Mouse (Mus musculus) heart, embryonic 13.5 days (tissue): ENCODE measurements around the gene Aldh1l2. TPM values are rescaled to one million over a fixed set of nuclear protein-coding genes. Genes with fewer than 3 reads are reported as not detected.
A peak's percentile ranks its signal among the peaks of the same experiment; 100 is the strongest.

Experiments used
- ATAC-seq: fragments of 200-750 bp; cut with Nextera tagmentation; 2 replicates; pipeline ENCODE4 v1.8.0; 2017; ENCODE audit warnings: moderate TSS enrichment; ENCODE audit not compliant: insufficient number of reproducible peaks, low FRiP score, low TSS enrichment; ENCODE audit errors: extremely low read depth
- H3K27ac ChIP-seq: fragments of 300-500 bp; sonication (generic); replicated peaks from 2 replicates; pipeline ENCODE4 v1.5.1; 2015; ENCODE audit warnings: moderate library complexity, mild to moderate bottlenecking, inconsistent platforms
- H3K27me3 ChIP-seq: fragments of 300-500 bp; sonication (generic); replicated peaks from 2 replicates; pipeline ENCODE4 v1.6.1; 2015; ENCODE audit warnings: mild to moderate bottlenecking, inconsistent platforms
- H3K36me3 ChIP-seq: fragments of 300-500 bp; sonication (generic); 2 replicates; pipeline ENCODE4 v1.6.1; 2015; ENCODE audit warnings: mild to moderate bottlenecking, inconsistent platforms
- H3K4me1 ChIP-seq: fragments of 300-500 bp; sonication (generic); 2 replicates; pipeline ENCODE4 v1.6.1; 2015; ENCODE audit warnings: inconsistent platforms
- H3K4me2 ChIP-seq: fragments of 300-500 bp; sonication (generic); 2 replicates; pipeline ENCODE4 v1.6.1; 2015; ENCODE audit warnings: inconsistent platforms, mild to moderate bottlenecking, moderate library complexity
- H3K4me3 ChIP-seq: fragments of 300-500 bp; sonication (generic); 2 replicates; pipeline ENCODE4 v1.5.1; 2015; ENCODE audit warnings: moderate library complexity, mild to moderate bottlenecking, inconsistent platforms
- H3K9ac ChIP-seq: fragments of 300-500 bp; sonication (generic); 2 replicates; pipeline ENCODE4 v1.6.1; 2015; ENCODE audit warnings: inconsistent platforms, mild to moderate bottlenecking, moderate library complexity
- H3K9me3 ChIP-seq: fragments of 300-500 bp; sonication (generic); 2 replicates; pipeline ENCODE4 v1.6.1; 2016; ENCODE audit warnings: inconsistent platforms
- WGBS: fragments of 180-500 bp; shearing (Covaris S2); methylation state at CpG from one replicate; pipeline ENCODE4 v1.1.7; 2015; ENCODE audit warnings: mixed read lengths; 5-methylcytosine and 5-hydroxymethylcytosine counted together
- polyA plus RNA-seq: library from polyadenylated mRNA; unstranded; fragments of >200 nt; fragmentation: Nextera tagmentation; extraction: Ambion mirVana; gene quantifications from 2 replicates; pipeline ENCODE4 v1.2.1, GENCODE M21; 2015

The Aldh1l2 gene
- polyA plus RNA-seq, result 9.1 and 10.4 TPM in 2 replicates

DNA sequence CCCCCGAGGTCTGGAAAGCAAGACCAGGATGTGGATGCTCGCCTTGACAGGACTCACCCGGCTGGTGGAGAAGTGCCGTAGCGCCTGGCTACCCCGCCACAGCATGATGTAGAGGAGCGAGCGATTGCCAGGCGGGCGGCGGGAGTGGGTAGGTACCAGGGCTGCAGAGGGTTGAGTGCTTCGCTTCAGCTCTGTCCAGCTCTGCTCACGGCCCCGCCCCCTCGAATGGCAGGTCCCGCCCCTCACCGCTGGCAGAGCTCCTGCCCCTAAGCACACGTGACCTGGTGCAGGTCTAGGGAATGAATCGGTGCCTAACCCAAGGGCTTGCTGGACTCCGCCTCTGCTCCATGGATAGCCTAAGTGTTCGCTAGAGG is at the start of gene Aldh1l2:
Aldh1l2 (minus strand) TSS at position 231 of the 374 bp plus-strand sequence.
- Histone ChIP-seq H3K4me3 (peak within 1 kb of the TSS; percentile 57), H3K4me2 (peak within 1 kb of the TSS; percentile 88), H3K9me3 (no peaks in the 10 kb centered on the region), H3K27ac (peak within 1 kb of the TSS; percentile 79), H3K36me3 (no peaks in the 10 kb centered on the region), H3K4me1 (peaks cover 20% of the 10 kb centered on the region), H3K27me3 (peaks cover 8% of the 10 kb centered on the region; the same call in 1 of the 2 replicates), H3K9ac (peak within 1 kb of the TSS; percentile 78)
- ATAC-seq, result peak; percentile 86
- WGBS, result under 1% methylated on average over 21 of the region's 21 CpGs

DNA sequence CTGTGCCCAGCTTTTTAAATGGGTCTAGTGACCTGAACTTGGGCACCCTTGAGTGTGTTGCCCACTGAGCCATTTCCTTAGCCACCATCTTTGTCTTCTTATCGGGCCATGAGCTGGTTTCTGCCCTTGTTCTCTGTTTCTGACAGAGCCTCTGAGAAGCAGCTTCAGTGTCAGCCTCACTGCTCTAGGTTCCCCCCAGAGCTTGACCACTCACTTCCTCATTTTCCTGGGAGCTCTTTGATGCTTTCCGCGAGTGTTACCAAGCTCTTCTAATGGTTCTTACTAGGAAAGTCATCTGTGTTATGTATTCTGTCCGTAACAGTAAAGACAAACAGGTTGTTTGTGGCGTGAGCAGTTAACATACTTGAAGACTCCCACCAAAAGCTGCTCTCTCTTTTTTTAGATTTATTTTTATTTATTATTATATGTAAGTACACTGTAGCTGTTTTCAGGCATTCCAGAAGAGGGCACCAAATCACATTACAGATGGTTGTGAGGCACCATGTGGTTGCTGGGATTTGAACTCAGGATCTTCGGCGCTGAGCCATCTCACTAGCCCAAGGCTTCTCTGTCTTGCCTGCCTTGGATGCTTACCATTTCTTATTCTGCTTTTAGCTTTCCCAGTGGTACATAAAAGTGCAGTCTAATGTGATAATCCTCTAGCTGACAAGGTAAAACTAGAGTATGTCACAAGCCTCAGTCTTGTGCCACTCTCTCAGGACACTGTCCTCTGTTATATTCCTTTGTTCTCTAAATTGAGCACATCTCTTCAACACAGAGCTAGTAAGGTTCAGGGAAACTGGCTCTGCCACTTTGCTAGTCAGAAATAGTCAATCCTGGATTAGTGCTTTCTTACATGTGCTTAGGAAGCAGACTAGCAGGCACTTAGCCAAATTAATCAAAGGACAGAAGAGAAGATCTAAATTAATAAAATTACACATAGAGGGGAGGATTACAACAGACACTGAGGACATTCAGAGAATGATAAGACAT is 31.8 kb upstream of the Aldh1l2 start:
- ATAC-seq, result no peak
- peaks cover 96% of the 10 kb centered on the region for H3K36me3 ChIP-seq
- 95% methylated on average over 7 of the region's 7 CpGs for WGBS
- H3K4me3 ChIP-seq, result no peak overlapping the region
- peaks cover 11% of the 10 kb centered on the region for H3K4me1 ChIP-seq
- H3K4me2 ChIP-seq, result no peak overlapping the region
- no peak overlapping the region for H3K9ac ChIP-seq
- H3K9me3 ChIP-seq, result no peaks in the 10 kb centered on the region
- H3K27me3 ChIP-seq, result no peaks in the 10 kb centered on the region
- no peak overlapping the region for H3K27ac ChIP-seq

DNA sequence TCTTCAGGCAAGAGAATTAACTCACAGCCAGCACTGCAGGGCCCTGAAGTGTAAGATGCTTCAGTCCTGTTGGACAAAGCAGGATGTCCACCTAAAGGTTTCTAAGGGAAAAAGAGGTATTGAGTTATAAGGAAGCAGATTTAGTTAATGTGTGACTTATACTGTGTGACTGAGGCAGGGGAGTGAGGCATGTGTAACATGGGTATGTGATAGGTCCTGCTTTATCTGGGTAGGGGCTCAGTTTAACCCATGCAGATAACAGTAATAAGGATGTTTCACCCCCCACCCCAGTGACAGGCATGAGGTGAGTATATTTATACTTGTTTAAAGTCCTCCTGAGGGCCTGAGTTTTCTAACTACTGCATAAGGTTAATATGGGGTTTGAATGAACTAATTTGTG is 29.1 kb upstream of the Aldh1l2 start:
- no peak overlapping the region for H3K27ac ChIP-seq
- peaks cover 93% of the 10 kb centered on the region for H3K36me3 ChIP-seq
- no peak overlapping the region for H3K4me3 ChIP-seq
- no peaks in the 10 kb centered on the region for H3K9me3 ChIP-seq
- peaks cover 11% of the 10 kb centered on the region for H3K4me1 ChIP-seq
- H3K27me3 ChIP-seq, result no peaks in the 10 kb centered on the region
- H3K9ac ChIP-seq, result no peak overlapping the region
- no peak overlapping the region for H3K4me2 ChIP-seq
- ATAC-seq, result no peak

DNA sequence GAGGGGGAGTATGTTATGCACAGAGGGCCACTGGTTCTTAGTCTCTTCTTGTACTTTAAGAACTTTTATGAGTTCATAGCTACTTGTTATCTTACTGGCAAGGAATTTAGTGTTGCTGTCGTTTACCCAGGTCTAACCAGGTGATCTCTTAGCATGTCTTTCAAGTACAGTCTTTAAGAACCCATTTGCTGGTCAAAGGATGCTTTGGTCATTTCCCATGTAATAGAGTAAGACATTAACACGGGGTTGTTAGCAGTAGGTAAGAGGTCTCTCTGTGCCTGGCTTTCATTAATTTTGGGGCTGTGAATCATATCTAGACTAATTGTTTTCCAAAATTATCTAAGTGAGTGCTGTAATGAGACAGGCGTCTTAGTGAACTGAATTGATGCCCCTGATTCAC is 11.4 kb upstream of the Aldh1l2 start:
- Histone ChIP-seq H3K4me2 (peak overlapping the region; percentile 77), H3K4me1 (peaks cover 24% of the 10 kb centered on the region), H3K9me3 (no peaks in the 10 kb centered on the region), H3K4me3 (peak overlapping the region; percentile 90; the same call in 1 of the 2 replicates), H3K27ac (no peak overlapping the region), H3K36me3 (peaks cover 24% of the 10 kb centered on the region), H3K27me3 (no peaks in the 10 kb centered on the region), H3K9ac (0 out of 2 replicates have a peak overlapping the region, but pooled peaks have one; percentile 92)
- 68% methylated on average over 3 of the region's 3 CpGs for WGBS
- ATAC-seq, result no peak

DNA sequence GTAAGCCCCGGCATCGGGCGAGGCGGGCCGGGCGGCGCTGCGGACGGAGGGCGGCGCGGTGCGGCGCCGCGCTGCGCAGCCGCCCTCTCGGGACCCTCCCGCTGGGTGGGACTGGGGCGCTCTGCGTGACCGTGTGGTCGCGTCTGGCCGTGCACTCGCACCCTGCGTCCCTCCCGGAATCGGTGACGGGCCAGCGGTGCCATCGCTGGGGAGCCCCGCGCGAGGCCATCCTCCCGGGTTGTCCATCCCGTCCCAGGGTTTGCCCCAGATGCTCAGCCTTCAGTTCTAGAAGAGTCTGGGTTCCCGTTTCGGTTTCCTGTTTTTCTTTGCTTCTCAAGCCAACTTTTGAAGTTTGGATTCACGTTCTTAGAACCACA is 10.2 kb upstream of the Aldh1l2 start:
- ATAC-seq, result peak; percentile 89
- peak overlapping the region; percentile 90 for H3K27ac ChIP-seq
- peak overlapping the region; percentile 92 for H3K9ac ChIP-seq
- H3K36me3 ChIP-seq, result peaks cover 14% of the 10 kb centered on the region
- H3K27me3 ChIP-seq, result no peaks in the 10 kb centered on the region
- H3K4me3 ChIP-seq, result peak overlapping the region; percentile 90
- H3K9me3 ChIP-seq, result no peaks in the 10 kb centered on the region
- H3K4me2 ChIP-seq, result peak overlapping the region; percentile 77
- H3K4me1 ChIP-seq, result peaks cover 27% of the 10 kb centered on the region
- WGBS, result under 1% methylated on average over 33 of the region's 41 CpGs

DNA sequence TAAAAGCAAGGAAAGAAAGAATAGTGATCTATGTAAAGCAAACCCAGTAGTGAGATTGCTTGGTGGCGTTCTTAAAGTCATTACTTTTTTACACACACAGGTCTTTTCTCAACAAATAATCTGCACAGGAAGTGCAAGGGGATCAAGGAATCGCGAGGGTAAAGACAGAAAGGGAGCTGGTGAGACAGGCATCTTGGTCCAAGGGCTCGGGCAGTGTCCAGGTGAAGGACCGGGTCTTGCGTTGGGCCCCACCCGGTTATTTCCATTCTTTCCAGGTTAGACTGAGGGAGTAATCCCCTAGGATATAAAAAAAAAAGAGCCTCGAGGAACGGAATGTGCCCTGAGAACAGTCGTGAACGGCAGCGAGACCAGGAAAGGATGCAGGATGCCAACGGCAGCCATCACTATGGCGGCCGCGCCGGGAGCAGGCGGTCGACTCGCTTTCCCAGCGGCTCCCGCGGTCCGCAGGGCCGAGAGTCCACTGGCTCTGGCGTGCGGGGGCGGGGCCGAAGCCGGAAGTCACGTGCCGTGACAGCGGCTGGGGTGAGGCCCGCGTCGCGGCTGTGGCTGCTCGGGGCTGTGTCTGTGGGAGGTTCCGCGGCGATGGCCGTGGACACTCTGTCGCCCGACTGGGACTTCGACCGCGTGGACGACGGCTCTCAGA is 9.6 kb upstream of the Aldh1l2 start, which contains the start of gene Washc4:
Washc4 (plus strand) TSS at position 314 of the 664 bp plus-strand sequence.
- Histone ChIP-seq H3K27ac (peak within 1 kb of the TSS; percentile 90), H3K9ac (peak within 1 kb of the TSS; percentile 92), H3K36me3 (peaks cover 12% of the 10 kb centered on the region), H3K4me3 (peak within 1 kb of the TSS; percentile 90), H3K4me2 (peak within 1 kb of the TSS; percentile 77), H3K27me3 (no peaks in the 10 kb centered on the region), H3K9me3 (no peaks in the 10 kb centered on the region), H3K4me1 (peaks cover 27% of the 10 kb centered on the region)
- ATAC-seq, result peak; percentile 99
- WGBS, result 2% methylated on average over 49 of the region's 49 CpGs

DNA sequence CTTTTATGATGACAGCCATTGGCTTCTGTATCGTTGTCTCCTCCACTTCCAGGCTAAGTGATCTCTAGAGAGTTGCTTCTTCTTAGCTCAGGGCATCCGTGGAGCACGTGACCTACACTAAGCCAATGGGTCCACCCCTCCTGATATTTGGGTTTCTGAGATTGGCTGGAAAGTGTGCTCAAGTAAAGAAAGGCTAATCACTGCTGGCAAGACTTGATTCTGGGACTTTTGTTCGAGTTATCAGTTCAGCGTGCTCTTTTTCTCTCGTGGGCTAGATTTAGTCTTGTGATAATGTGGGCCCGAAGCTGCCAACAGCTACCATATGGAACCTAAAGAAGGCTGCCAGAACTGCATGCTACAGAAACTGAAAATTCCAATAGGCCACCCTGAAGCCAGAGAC is 8.3 kb upstream of the Aldh1l2 start:
- no peak overlapping the region for H3K4me2 ChIP-seq
- H3K4me3 ChIP-seq, result no peak overlapping the region
- H3K27ac ChIP-seq, result no peak overlapping the region
- H3K4me1 ChIP-seq, result peaks cover 27% of the 10 kb centered on the region
- no peaks in the 10 kb centered on the region for H3K9me3 ChIP-seq
- H3K9ac ChIP-seq, result no peak overlapping the region
- 73% methylated on average over 7 of the region's 7 CpGs for WGBS
- no peak for ATAC-seq
- peaks cover under 1% of the 10 kb centered on the region; the same call in 1 of the 2 replicates for H3K27me3 ChIP-seq
- H3K36me3 ChIP-seq, result no peaks in the 10 kb centered on the region

DNA sequence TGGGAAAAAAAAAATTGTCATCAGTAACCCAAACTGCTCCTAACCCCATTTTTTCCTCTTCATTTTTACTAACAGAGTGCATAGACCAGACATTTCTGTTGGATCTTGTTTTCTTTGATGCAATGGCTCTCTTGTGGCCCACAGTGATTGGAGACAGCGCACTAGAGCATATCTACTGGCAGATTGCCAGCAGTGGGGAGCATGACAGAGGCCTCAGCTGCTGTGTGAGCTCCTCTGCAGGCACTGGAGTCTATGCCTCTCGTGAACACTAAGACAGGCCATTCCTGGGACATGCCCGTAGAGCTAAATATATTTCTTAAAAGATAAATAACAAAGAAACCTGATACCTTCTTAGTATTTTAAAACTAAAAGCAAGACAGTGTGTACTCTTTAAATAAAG is 6.2 kb upstream of the Aldh1l2 start:
- peak overlapping the region; percentile 63 for H3K27ac ChIP-seq

DNA sequence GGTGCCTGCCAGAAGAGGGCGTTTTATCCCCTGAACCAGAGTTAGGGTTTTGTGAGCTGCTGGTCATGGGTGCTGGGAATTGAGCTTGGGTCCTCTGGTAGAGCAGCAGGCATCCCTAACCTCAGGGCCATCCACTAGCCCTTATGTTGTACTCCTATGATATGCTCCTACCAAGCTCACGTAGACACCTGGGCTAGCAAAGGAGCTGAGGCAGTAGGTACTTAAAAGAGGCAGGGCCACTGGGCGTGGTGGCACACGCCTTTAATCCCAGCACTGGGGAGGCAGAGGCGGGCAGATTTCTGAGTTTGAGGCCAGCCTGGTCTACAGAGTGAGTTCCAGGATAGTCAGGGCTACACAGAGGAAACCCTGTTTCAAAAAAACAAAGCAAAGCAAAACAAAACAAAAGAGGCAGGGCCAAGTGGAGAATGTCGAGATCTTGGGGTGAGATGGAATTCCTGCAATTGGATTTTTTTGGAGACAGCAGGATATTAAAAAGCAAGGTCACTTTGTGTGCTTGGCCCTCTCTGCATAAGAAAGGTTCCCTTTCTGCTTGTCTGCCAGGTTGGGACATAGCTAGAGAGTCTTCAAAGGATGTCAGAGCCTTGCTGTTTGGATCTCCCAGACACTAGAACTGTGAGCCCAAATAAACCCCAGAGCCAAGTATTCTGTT is 5.5 kb upstream of the Aldh1l2 start:
- 72% methylated on average over 6 of the region's 6 CpGs for WGBS
- no peak for ATAC-seq
- no peak overlapping the region for H3K27ac ChIP-seq
- peaks cover 13% of the 10 kb centered on the region for H3K4me1 ChIP-seq
- H3K4me2 ChIP-seq, result no peak overlapping the region
- no peaks in the 10 kb centered on the region for H3K9me3 ChIP-seq
- no peaks in the 10 kb centered on the region for H3K36me3 ChIP-seq
- H3K9ac ChIP-seq, result no peak overlapping the region
- H3K27me3 ChIP-seq, result peaks cover 8% of the 10 kb centered on the region; the same call in 1 of the 2 replicates
- H3K4me3 ChIP-seq, result no peak overlapping the region

More for the DNA sequence above, 6.2 kb upstream of the Aldh1l2 start:
- 8% methylated on average over 3 of the region's 3 CpGs for WGBS
- Histone ChIP-seq H3K4me1 (peaks cover 19% of the 10 kb centered on the region), H3K9ac (no peak overlapping the region), H3K9me3 (no peaks in the 10 kb centered on the region), H3K27me3 (peaks cover 6% of the 10 kb centered on the region; the same call in 1 of the 2 replicates), H3K4me2 (no peak overlapping the region), H3K36me3 (no peaks in the 10 kb centered on the region), H3K4me3 (no peak overlapping the region)
- ATAC-seq, result no peak

DNA sequence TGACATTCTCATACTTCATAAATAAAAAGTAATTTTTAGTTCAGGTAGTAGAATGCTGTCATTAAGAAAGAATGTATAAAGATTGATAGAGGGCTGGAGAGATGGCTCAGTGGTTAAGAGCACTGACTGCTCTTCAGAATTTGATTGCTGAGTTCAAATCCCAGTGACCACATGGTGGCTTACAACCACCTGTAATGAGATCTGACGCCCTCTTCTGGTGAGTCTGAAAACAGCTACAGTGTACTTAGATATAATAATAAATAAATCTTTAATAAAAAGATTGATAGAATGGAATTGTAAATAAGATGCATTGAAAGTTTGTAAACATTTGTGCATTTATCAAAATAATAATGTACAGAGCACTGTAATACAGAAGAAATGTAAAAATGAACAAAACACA is 2.5 kb upstream of the Aldh1l2 start:
- H3K4me1 ChIP-seq, result peaks cover 32% of the 10 kb centered on the region
- no peak overlapping the region for H3K4me2 ChIP-seq
- no peak overlapping the region for H3K4me3 ChIP-seq
- no peak overlapping the region for H3K9ac ChIP-seq
- 2% methylated on average over 1 of the region's 1 CpGs for WGBS
- H3K27ac ChIP-seq, result no peak overlapping the region
- H3K36me3 ChIP-seq, result no peaks in the 10 kb centered on the region
- peaks cover 8% of the 10 kb centered on the region; the same call in 1 of the 2 replicates for H3K27me3 ChIP-seq
- ATAC-seq, result no peak
- no peaks in the 10 kb centered on the region for H3K9me3 ChIP-seq
